Mouse (Mus musculus) bone marrow, adult 2 months (tissue): ENCODE data around the gene Slc23a2.

Experiments used
- CTCF ChIP-seq: fragments of 200-500 bp; IDR thresholded peaks from 2 replicates; pipeline ENCODE4 v1.5.1; 2011; ENCODE audit warnings: low read length, control low read depth; ENCODE audit not compliant: control insufficient read depth, insufficient read depth
- POLR2A ChIP-seq: fragments of 200-500 bp; IDR thresholded peaks from 2 replicates; pipeline ENCODE4 v1.6.1; 2011; ENCODE audit warnings: low read depth, mild to moderate bottlenecking, control low read depth, low read length, borderline replicate concordance; ENCODE audit not compliant: control insufficient read depth

DNA sequence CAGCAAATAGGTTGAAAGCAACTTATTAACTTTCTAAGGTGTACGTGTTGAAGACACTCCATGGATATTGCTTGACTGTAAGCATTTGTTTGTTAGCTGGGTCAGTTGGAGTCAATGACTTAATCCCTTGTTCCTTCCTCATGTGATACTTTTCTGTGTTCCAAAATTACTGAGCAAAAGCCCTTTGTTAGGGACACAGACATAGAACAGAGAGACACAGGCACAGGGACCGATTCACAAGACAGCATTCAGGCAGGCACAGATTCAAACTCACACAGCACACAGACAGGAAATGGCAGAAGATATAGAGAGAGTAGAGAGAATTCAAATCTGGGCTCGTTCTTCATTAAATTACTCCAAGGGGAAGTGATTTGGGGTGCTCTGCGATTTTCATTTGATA, 97.5 kb downstream of the Slc23a2 start:
- TF ChIP-seq POLR2A (no peak), CTCF (no peak)
